Mouse (Mus musculus): Measurements from ENCODE around the gene E030025P04Rik.

DNA sequence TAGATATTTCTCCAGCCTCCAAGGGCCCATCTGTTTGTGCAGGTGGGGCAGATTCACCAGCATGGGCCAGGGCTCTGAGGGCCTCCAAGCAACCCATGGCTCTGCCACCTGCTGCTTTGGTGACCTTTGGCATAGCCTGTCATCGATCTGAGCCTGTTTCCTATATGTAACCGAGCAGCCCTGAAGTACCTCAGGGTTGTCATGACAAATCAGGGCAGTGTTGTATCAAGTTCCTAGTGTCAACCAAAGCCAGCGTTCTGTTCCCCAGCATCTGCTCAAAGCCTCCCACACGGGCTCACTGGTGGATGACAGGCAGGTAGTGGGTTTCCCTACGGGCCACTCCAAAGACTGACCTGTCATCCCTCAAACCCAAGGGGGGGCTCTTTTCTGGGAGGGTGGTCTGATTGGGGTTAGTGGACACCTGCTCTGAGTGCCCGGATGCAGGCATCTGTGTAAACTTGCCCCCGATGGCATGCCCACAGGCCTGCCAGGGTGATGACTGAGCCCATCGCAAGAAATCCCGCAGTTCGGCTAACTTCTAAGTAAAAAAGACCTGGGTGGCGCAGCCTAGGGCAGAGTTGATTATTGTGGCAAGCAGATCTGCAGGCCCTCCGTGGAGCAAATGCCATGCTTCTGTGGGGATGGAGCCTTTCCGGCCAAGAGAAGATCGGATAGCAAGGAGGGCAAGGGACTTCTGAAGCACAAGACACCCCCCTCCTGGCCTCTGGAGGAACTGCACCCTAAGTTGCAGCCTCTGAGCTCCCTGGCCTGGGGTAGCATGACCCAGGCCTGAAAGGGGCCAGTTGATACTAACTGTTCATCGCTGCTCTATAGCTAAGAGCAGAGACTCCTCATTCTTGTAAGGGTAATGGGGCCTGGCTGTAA is 48.7 kb upstream of the E030025P04Rik start:
- peak; percentile 89 for TF ChIP-seq CTCF (IDR thresholded peaks at IDR 0.05; ENCODE audit: control insufficient read depth, insufficient read depth, insufficient replicate concordance, low read depth, low read length)
- TF ChIP-seq POLR2A (IDR thresholded peaks at IDR 0.05; ENCODE audit: control insufficient read depth, low read depth, low read length), result no peak
